Mouse (Mus musculus) CD4-positive, CD25-positive, alpha-beta regulatory T cell, adult 4 months (primary cell): Measurements from ENCODE around the gene Rbm20. TPM values are rescaled to one million over a fixed set of nuclear protein-coding genes. Genes with fewer than 3 reads are reported as not detected.

Source experiments
- ATAC-seq: one replicate; pipeline ENCODE4 v1.8.0; 2017
- polyA plus RNA-seq, 2 experiments: library from polyadenylated mRNA; unstranded; fragments of 100-300 nt; shearing (Covaris generic); gene quantifications; one replicate each; pipeline ENCODE4 v1.2.1; 2017

The Rbm20 gene
- polyA plus RNA-seq, 2 experiments from 2014 or later, result 0.17 to 0.32 TPM

- ATAC-seq, result no peak
Measured at GRCm38 (mm10) chr19:53887822-53888221, 210.7 kb downstream of the Rbm20 start.

GRCm38 (mm10) chr19:53888331-53888730 is 211.2 kb downstream of the Rbm20 start:
- peak; percentile 18 for ATAC-seq

- ATAC-seq, result peak; percentile 28
Measured at GRCm38 (mm10) chr19:53889555-53889954, 212.4 kb downstream of the Rbm20 start.

- no peak for ATAC-seq
Measured at GRCm38 (mm10) chr19:53890274-53890673, 213.2 kb downstream of the Rbm20 start.

- ATAC-seq, result peak; percentile 74
Measured at GRCm38 (mm10) chr19:53890781-53891251, 213.7 kb downstream of the Rbm20 start.

- no peak for ATAC-seq
Measured at GRCm38 (mm10) chr19:53891569-53891968, 214.5 kb downstream of the Rbm20 start.

- no peak for ATAC-seq
Measured at GRCm38 (mm10) chr19:53892061-53892460, 215.0 kb downstream of the Rbm20 start, which contains the start of gene Pdcd4. Gene Pdcd4 (plus strand): TSS chr19:53892231.

GRCm38 (mm10) chr19:53892838-53893359 is 215.8 kb downstream of the Rbm20 start:
- peak; percentile 12 for ATAC-seq

GRCm38 (mm10) chr19:53893711-53894171 is 216.6 kb downstream of the Rbm20 start:
- peak; percentile 57 for ATAC-seq

- no peak for ATAC-seq
Measured at GRCm38 (mm10) chr19:53894538-53895121, 217.5 kb downstream of the Rbm20 start.

GRCm38 (mm10) chr19:53898046-53898445 is 220.9 kb downstream of the Rbm20 start:
- no peak for ATAC-seq

- ATAC-seq, result no peak
Measured at GRCm38 (mm10) chr19:53898498-53898897, 221.4 kb downstream of the Rbm20 start.

- peak; percentile 19 for ATAC-seq
Measured at GRCm38 (mm10) chr19:53898970-53899900, 222.1 kb downstream of the Rbm20 start.

- ATAC-seq, result peak; percentile 60
Measured at GRCm38 (mm10) chr19:53899941-53900610, 223.0 kb downstream of the Rbm20 start.

GRCm38 (mm10) chr19:53901931-53902738 is 225.0 kb downstream of the Rbm20 start:
- ATAC-seq, result peak; percentile 17

GRCm38 (mm10) chr19:53902739-53903487 is 225.8 kb downstream of the Rbm20 start:
- ATAC-seq, result peak; percentile 71

GRCm38 (mm10) chr19:53903507-53904321 is 226.6 kb downstream of the Rbm20 start:
- peak; percentile 14 for ATAC-seq

GRCm38 (mm10) chr19:53904833-53905480 is 227.9 kb downstream of the Rbm20 start:
- ATAC-seq, result no peak

- ATAC-seq, result peak; percentile 29
Measured at GRCm38 (mm10) chr19:53906033-53906702, 229.1 kb downstream of the Rbm20 start.
